Mouse (Mus musculus): ENCODE data around the gene Zswim3. TPM values are rescaled to one million over a fixed set of nuclear protein-coding genes. Genes with fewer than 3 reads are reported as not detected.

The Zswim3 gene
- polyA plus RNA-seq, 1 experiment = not detected

DNA sequence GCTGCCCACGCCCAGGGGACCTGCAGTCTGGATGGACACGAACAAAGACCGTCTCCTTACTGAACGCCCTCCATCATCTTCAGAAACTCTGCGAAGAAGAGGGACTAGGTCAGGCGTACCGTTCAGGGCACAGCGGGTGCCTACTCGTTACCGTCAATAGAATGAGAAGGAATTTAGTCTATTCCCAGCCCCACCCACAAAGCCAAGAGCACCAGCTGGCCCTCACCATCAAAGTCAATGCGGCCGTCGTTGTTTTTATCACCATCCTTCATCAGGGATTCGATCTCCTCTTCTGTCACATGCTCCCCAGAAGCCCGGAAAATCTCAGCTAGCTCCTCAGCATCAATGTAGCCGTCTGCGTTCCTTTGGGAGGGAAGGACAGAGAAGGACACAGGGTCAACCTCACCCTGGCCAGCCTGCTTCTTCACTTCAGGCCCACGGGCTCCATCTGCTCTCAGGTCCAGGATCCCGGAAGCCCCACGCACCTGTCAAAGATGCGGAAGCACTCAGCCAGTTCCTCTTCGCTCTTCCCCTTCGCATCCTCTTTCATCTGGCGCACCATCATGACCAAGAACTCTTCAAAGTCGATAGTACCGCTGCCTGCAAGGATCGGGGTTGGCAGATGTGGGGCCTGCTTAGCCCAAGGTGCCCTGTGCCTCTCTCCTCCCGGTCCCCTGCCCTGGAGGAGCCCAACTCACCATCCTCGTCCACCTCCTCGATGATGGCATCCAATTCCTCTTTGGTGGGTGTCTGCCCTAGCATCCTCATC lies 27.5 kb upstream of the Zswim3 start:
- 0 out of 2 replicates have a peak, but pooled peaks cover 5% of the 10 kb centered on the region for H3K4me1 ChIP-seq (ENCODE audit: control insufficient read depth, insufficient read depth, low read length)
- no peak overlapping the region for H3K27ac ChIP-seq (ENCODE audit: insufficient read depth, low read depth, low read length)
- TF ChIP-seq CTCF (IDR thresholded peaks at IDR 0.05; ENCODE audit: insufficient read depth, low read depth, low read length) (no peak), POLR2A (IDR thresholded peaks at IDR 0.05; ENCODE audit: insufficient read depth, low read depth, low read length) (no peak)
- WGBS = 83% methylated on average over 30 of the region's 30 CpGs
- no peak overlapping the region for H3K4me3 ChIP-seq (ENCODE audit: insufficient read depth, low read depth, low read length)

DNA sequence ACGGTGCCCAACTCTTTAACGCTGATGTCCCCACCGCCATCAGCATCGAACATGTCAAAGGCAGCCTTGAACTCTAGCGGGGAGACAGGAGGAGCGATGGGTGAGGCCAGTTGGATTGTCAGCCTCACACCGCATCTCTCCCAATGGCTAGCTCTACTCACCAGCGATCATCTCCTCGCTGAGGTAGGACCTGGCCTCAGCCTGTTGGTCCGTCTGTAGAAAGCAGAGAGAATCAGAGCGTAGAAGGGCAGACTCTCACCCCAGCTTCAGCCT lies 26.9 kb upstream of the Zswim3 start:
- TF ChIP-seq POLR2A (IDR thresholded peaks at IDR 0.05; ENCODE audit: insufficient read depth, low read depth, low read length) (no peak), CTCF (IDR thresholded peaks at IDR 0.05; ENCODE audit: insufficient read depth, low read depth, low read length) (no peak)
- H3K27ac ChIP-seq (ENCODE audit: insufficient read depth, low read depth, low read length) = no peak overlapping the region
- no peak overlapping the region for H3K4me3 ChIP-seq (ENCODE audit: insufficient read depth, low read depth, low read length)
- 94% methylated on average over 11 of the region's 11 CpGs for WGBS
- H3K4me1 ChIP-seq (ENCODE audit: control insufficient read depth, insufficient read depth, low read length) = 0 out of 2 replicates have a peak, but pooled peaks cover 5% of the 10 kb centered on the region

DNA sequence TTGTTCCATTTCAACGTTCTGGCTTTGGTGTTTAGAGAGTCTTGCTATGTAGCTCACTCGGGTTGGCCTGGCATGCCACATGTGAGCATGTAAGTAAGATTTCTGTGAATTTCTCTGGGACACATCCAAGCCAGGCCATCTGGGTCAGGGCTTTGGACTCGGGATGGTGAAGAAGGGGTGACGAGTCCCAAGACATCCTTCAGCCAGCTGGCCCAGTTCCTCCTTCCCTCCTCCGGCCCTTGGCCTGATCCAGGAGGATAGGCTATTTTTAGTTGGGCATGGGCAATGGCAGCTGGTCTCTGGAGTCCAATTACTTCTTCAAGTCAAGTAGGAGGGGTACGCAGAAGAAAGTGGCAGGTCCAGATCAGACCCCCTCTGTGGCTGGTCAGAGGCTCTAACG lies 26.1 kb upstream of the Zswim3 start:
- no peak for TF ChIP-seq CTCF (IDR thresholded peaks at IDR 0.05; ENCODE audit: insufficient read depth, low read depth, low read length)
- no peak for TF ChIP-seq POLR2A (IDR thresholded peaks at IDR 0.05; ENCODE audit: insufficient read depth, low read depth, low read length)
- Histone ChIP-seq H3K27ac (ENCODE audit: insufficient read depth, low read depth, low read length) (no peak overlapping the region), H3K4me1 (ENCODE audit: control insufficient read depth, insufficient read depth, low read length) (0 out of 2 replicates have a peak, but pooled peaks cover 5% of the 10 kb centered on the region), H3K4me3 (ENCODE audit: insufficient read depth, low read depth, low read length) (no peak overlapping the region)
- WGBS = 63% methylated on average over 7 of the region's 7 CpGs

DNA sequence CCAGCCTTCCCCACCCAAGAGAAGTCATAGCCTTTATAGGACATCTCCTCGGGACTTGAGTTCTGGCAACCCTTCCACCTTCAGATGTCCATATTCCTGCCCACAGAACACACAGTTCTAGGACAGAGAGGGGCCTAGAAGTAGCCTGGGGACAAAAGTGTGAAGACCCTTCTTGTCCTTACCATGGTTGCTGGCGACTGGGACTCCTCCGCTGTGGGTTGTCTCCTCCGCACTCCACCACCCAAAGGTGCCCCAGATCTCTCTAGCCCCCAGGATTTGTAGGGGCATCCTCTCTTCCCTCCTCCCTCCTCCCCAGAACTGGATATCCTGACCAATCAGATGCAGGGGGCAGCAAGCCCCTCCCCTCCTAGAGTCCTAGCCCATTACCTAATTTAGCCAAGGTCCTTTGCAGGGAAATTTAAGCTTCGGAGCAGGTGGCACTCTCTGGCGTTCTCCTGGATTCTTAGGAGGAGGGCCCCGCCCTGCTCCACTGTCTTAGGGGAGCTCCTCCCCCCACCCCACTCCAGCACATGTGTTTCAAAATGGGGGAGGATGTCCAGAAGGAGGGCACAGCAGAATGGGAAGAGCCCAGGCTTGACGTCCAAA lies 25.3 kb upstream of the Zswim3 start, which contains the start of gene Tnnc2:
Gene Tnnc2 (minus strand): TSS at position 487 of the 606 bp plus-strand sequence.
- 72% methylated on average over 8 of the region's 8 CpGs for WGBS
- no peak within 1 kb of the TSS for H3K27ac ChIP-seq (ENCODE audit: insufficient read depth, low read depth, low read length)
- H3K4me1 ChIP-seq (ENCODE audit: control insufficient read depth, insufficient read depth, low read length) = 0 out of 2 replicates have a peak, but pooled peaks cover 5% of the 10 kb centered on the region
- no peak within 1 kb of the TSS for H3K4me3 ChIP-seq (ENCODE audit: insufficient read depth, low read depth, low read length)
- TF ChIP-seq POLR2A (IDR thresholded peaks at IDR 0.05; ENCODE audit: insufficient read depth, low read depth, low read length) (no peak), CTCF (IDR thresholded peaks at IDR 0.05; ENCODE audit: insufficient read depth, low read depth, low read length) (no peak)

DNA sequence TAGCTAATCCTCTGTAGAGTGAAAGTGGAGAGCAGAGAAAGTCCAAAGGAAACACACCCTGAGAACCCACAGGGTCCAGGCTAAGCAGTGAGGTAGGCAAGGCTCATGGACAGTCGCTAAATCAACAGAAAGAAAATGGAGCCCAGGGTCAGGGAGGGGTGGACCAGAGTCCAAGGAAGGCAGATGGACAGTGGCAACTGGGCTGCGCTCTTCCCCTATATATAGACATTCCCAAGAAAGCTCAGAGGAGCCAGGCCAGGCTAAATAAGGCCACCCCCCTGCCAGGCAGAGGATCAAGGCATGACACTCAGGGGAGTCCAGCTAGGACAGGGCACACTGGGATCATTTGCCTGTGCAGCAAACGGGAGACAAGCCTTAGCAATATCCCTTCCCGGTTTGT lies 23.0 kb upstream of the Zswim3 start:
- WGBS = 78% methylated on average over 4 of the region's 4 CpGs
- Histone ChIP-seq H3K27ac (ENCODE audit: insufficient read depth, low read depth, low read length) (no peak overlapping the region), H3K4me1 (ENCODE audit: control insufficient read depth, insufficient read depth, low read length) (peaks cover 8% of the 10 kb centered on the region), H3K4me3 (ENCODE audit: insufficient read depth, low read depth, low read length) (no peak overlapping the region)
- TF ChIP-seq CTCF (IDR thresholded peaks at IDR 0.05; ENCODE audit: insufficient read depth, low read depth, low read length) = no peak
- TF ChIP-seq POLR2A (IDR thresholded peaks at IDR 0.05; ENCODE audit: insufficient read depth, low read depth, low read length) = no peak

DNA sequence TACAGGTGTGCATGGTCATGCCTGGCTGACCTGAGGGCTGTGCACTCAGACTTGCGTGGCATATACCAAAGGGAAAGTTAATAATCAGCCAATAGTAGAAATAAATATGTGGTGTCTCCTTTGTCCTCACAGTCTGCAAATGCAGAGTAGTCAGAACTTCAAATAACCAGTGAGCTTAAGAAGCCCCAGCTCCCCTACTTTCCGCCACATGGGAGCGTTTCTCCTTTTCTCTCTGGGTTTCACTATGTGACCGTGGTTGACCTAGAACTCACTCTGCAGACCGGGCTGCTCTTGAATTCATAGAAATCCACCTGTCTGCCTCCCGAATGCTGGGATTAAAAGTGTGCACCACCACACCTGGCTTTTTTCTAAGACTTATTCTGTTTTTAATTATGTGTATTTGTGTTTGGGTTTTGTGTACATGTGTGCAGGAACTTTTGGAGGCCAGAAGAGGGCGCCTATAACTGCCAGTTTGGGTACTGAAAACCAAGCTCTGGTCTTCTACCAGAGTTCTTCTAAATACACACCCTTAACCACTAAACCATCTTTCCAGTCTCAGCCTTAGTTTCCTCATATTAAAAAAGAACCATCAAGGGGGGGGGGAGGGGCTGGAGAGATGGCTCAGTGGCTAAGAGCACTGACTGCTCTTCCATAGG lies 20.8 kb upstream of the Zswim3 start:
- Histone ChIP-seq H3K4me3 (ENCODE audit: insufficient read depth, low read depth, low read length) (no peak overlapping the region), H3K27ac (ENCODE audit: insufficient read depth, low read depth, low read length) (no peak overlapping the region), H3K4me1 (ENCODE audit: control insufficient read depth, insufficient read depth, low read length) (peaks cover 17% of the 10 kb centered on the region)
- no peak for TF ChIP-seq CTCF (IDR thresholded peaks at IDR 0.05; ENCODE audit: insufficient read depth, low read depth, low read length)
- no peak for TF ChIP-seq POLR2A (IDR thresholded peaks at IDR 0.05; ENCODE audit: insufficient read depth, low read depth, low read length)
- 81% methylated on average over 7 of the region's 7 CpGs for WGBS

DNA sequence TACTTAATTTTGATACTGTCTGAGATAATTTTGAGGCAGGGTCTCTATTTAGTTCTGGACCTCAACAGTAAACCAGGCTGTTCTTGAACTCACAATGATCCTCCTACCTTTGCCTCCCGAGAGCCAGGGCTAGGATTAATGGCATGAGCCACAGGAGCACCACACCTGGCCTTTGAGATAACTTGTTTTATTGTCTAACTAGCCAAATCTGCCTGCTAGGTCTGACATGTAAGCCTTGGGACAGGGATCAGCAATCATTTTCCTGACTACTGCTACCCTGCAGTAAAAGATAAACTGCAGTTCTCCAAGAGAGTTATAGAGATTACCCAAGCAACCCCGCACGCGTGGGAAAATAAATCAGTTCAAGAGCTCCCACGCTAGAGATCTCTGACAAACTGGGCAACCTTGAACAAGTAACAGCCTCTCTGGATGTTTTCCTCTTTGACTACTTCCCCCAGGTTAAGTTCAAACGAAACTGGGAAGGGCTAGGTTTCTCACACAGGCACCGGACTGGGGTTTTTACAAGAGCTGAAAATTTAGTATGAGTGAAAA lies 20.0 kb upstream of the Zswim3 start:
- peaks cover 16% of the 10 kb centered on the region for H3K4me1 ChIP-seq (ENCODE audit: control insufficient read depth, insufficient read depth, low read length)
- 3% methylated on average over 7 of the region's 7 CpGs for WGBS
- TF ChIP-seq CTCF (IDR thresholded peaks at IDR 0.05; ENCODE audit: insufficient read depth, low read depth, low read length) = no peak
- peak overlapping the region; percentile 72 for H3K4me3 ChIP-seq (ENCODE audit: insufficient read depth, low read depth, low read length)
- no peak overlapping the region; the same call in 1 of the 2 replicates for H3K27ac ChIP-seq (ENCODE audit: insufficient read depth, low read depth, low read length)

DNA sequence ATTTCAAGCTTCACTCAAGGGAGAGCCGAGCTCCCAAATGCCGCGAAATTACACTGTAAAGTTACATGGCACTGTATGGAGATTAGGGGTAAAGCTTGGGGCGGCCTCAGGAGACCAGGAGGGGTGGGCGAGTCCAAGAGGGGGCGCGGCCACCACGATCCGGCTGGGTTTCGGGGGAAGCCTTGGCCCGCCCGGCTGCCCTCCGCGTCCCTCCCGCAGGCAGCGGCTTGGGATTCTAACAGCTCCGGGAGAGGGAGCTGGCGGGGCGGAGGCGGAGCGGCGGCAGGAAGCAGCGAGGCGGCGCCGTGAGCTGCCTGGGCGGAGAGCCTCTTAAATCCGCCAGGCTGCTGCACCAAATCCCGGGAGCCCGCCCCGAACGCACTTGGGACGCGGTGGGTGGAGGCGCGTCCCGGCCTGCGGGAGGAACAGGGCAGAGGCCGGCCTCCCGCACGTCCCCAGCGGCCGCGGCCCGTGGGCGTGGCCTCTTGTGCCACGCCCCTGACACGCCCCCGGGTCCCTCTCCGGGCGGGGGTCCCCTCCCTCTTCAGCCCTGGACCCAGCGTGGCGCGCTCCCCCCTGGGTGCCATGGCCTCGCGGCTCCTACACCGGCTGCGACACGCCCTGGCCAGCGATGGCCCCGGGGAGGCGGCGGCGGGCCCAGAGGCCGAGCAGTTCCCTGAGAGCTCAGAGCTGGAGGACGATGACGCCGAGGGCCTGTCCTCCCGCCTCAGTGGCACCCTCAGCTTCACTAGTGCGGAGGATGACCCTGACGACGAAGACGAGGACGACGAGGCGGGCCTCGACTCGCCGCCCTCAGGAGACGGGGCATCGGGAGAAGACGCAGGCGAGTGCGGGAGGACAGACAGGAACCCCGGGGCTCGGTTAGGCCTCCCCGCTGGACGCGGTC lies 19.2 kb upstream of the Zswim3 start, which contains the start of gene Snx21:
Gene Snx21 (plus strand): TSS at position 343 of the 907 bp plus-strand sequence.
- peak within 1 kb of the TSS; percentile 58 for H3K27ac ChIP-seq (ENCODE audit: insufficient read depth, low read depth, low read length)
- peak within 1 kb of the TSS; percentile 72 for H3K4me3 ChIP-seq (ENCODE audit: insufficient read depth, low read depth, low read length)
- WGBS = under 1% methylated on average over 88 of the region's 89 CpGs
- TF ChIP-seq CTCF (IDR thresholded peaks at IDR 0.05; ENCODE audit: insufficient read depth, low read depth, low read length) (0 out of 2 replicates have a peak, but pooled peaks have one; percentile 39), POLR2A (IDR thresholded peaks at IDR 0.05; ENCODE audit: insufficient read depth, low read depth, low read length) (no peak)
- H3K4me1 ChIP-seq (ENCODE audit: control insufficient read depth, insufficient read depth, low read length) = peaks cover 16% of the 10 kb centered on the region
